Mouse (Mus musculus): ENCODE data around the gene Npas2. TPM values are rescaled to one million over a fixed set of nuclear protein-coding genes. Genes with fewer than 3 reads are reported as not detected.

The Npas2 gene
- polyA plus RNA-seq, 1 experiment from 2014 or later = 0.92 TPM

DNA sequence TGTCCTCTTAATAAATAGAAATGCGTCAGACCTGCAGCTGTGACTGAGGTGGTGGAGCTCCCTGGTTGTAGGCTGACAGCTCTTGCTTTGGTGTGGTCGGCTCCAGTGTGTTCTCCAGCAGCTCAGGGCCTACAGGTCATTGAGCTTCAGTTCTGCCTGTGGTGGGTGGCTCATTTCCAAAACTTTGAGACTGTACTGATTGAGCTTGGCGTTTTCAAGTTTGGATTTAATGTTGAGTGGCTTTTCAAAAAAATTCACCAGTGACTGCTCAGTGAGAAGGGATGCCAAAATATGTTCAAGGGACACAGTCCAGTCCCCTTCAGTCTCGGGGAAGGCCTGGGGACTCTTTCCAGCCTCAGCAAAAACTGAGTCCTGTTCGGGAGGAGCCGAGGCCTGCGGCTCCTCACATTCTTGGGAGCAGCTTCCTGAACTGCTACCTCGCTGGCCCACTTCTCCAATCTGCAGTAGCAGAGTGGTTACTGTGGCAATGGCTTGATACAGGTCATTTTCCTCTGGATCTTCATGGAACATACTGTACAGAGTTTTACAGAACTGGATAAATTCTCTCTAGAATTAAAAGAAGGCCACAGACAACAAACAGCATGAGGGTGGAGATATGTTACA is 178.8 kb downstream of the Npas2 start:
- Histone ChIP-seq H3K9ac (no peak overlapping the region), H3K27me3 (no peaks in the 10 kb centered on the region), H3K4me1 (peaks cover 17% of the 10 kb centered on the region), H3K27ac (no peak overlapping the region), H3K4me3 (replicated peaks) (no peak overlapping the region), H3K9me3 (replicated peaks) (no peaks in the 10 kb centered on the region), H3K4me2 (no peak overlapping the region), H3K36me3 (peaks cover 73% of the 10 kb centered on the region)
- WGBS = 83% methylated on average over 8 of the region's 8 CpGs
- no peak for ATAC-seq (replicated peaks; ENCODE audit: low FRiP score)

DNA sequence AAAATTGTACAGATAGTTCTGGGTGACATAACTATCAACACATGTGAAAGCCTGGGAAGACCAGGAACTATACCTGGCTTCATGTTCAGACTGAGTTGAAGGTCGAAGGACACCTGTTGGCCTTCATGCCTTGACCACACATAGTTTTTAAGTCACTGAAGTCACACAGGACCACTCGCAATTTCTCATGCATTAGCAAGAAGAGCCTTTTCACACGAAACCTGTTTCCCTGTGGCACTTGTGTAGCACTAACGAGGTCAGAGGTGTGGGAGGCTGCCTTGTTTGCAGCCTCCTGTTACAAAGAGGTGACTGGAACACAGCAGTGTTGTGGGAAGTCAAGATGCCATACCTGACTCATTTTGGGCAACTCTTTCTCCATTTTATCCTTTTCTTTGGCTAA is 179.8 kb downstream of the Npas2 start:
- no peak for ATAC-seq (replicated peaks; ENCODE audit: low FRiP score)
- H3K9ac ChIP-seq = no peak overlapping the region
- H3K4me3 ChIP-seq (replicated peaks) = no peak overlapping the region
- peaks cover 17% of the 10 kb centered on the region for H3K4me1 ChIP-seq
- no peak overlapping the region for H3K27ac ChIP-seq
- no peaks in the 10 kb centered on the region for H3K27me3 ChIP-seq
- no peaks in the 10 kb centered on the region for H3K9me3 ChIP-seq (replicated peaks)
- 63% methylated on average over 4 of the region's 4 CpGs for WGBS
- H3K36me3 ChIP-seq = peaks cover 74% of the 10 kb centered on the region
- H3K4me2 ChIP-seq = no peak overlapping the region

DNA sequence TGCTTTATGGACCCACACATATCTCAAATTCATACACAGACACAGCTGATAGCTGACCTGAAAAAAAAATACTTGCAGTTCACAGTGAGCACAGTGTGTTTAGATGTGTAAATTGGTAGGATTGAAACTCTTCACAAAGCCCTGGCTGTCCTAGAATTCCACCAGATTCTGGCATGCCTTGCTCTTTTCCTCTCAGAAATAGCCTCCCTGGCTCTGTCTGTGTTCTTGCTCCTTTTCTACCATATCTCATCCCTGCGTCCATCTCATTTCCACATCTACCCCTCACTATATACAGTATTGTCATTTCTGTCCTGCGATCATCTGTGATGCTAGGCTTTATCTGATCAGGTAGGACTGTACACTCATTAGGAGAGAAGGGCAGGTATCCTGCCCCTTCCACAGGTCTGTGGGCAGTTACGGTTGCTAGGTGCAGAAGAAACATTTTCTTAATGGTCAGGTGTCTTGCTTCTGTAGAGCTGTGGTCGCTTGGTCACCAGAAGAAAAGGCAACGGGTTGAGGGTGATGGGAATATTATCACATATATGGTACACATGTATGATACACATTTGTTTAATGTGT is 180.8 kb downstream of the Npas2 start:
- Histone ChIP-seq H3K4me3 (replicated peaks) (no peak overlapping the region), H3K9ac (no peak overlapping the region), H3K27me3 (no peaks in the 10 kb centered on the region), H3K36me3 (peaks cover 71% of the 10 kb centered on the region), H3K4me2 (no peak overlapping the region), H3K4me1 (peaks cover 10% of the 10 kb centered on the region), H3K27ac (no peak overlapping the region), H3K9me3 (replicated peaks) (no peaks in the 10 kb centered on the region)
- 86% methylated on average over 5 of the region's 5 CpGs for WGBS
- no peak for ATAC-seq (replicated peaks; ENCODE audit: low FRiP score)

DNA sequence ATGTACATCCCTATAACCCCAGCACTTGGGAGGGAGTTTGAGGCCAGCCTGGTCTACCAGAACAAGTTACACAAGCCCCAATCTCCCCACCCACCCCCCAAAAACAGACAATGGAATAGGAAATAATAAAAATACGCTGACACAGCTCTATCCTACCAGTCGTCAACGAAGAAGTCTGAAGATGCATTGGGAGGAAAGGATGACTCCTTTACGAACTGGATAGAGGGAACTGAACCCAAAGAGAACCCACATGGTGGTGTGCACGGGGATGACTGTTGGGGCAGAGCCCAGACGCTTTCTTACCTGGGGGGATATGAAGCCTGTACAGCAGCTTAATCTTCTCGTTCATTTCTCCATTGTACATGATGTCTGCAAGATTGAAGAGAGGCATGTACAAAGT is 182.6 kb downstream of the Npas2 start:
- peaks cover 53% of the 10 kb centered on the region for H3K36me3 ChIP-seq
- peaks cover 3% of the 10 kb centered on the region; the same call in 1 of the 2 replicates for H3K4me1 ChIP-seq
- H3K9me3 ChIP-seq (replicated peaks) = no peaks in the 10 kb centered on the region
- 91% methylated on average over 7 of the region's 7 CpGs for WGBS
- H3K9ac ChIP-seq = no peak overlapping the region
- H3K27me3 ChIP-seq = no peaks in the 10 kb centered on the region
- no peak overlapping the region for H3K4me3 ChIP-seq (replicated peaks)
- no peak overlapping the region for H3K27ac ChIP-seq
- no peak overlapping the region for H3K4me2 ChIP-seq
- no peak for ATAC-seq (replicated peaks; ENCODE audit: low FRiP score)

DNA sequence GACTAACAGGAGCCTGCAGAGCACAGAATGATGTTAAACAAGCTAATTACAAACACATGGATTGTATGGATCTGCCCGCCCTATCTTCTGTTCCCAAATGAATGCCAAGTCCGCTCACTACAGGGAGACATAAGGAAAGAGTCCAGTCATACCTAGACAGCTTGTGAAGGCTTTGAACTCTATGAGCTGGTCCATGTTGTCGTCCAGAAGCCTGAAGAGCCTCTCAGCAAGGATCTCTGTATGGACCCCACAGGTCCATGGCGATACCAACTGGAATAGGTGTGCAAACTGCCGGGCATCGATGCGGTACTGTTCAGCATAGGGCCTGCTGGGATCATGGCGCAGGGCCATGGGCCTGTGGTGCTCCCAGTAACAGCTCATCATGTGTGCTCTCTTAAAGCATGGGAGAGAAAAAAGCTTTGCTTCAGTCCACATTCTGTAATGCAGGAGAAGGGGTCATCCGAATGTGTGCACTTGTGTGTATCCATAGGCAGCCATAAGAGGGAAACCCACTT is 183.3 kb downstream of the Npas2 start:
- 96% methylated on average over 9 of the region's 9 CpGs for whole genome bisulfite sequencing
- H3K4me3 ChIP-seq (replicated peaks) = no peak overlapping the region
- no peak overlapping the region for H3K9ac ChIP-seq
- H3K27ac ChIP-seq = no peak overlapping the region
- no peak overlapping the region for H3K4me2 ChIP-seq
- H3K36me3 ChIP-seq = peaks cover 47% of the 10 kb centered on the region
- no peaks in the 10 kb centered on the region for H3K9me3 ChIP-seq (replicated peaks)
- H3K4me1 ChIP-seq = peaks cover 3% of the 10 kb centered on the region; the same call in 1 of the 2 replicates
- ATAC-seq (replicated peaks; ENCODE audit: low FRiP score) = no peak
- no peaks in the 10 kb centered on the region for H3K27me3 ChIP-seq

DNA sequence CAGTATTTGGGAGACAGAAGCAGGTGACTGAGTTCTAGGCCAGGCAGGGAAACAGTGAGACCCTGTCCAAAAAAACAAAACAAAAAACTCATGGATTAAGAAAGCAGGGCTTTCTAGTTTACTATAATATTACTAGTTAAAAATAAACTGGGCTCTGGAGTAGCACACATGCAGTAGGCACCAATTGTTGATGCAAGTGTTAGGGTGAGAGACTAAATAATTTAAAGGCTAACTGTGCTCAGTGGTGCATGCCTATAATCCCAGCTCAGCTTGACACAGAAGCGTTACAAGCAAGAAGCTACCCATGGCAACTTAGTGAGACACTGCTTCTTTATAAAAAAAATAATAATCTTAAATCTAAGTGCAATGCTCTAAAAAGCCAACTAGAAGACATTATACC is 185.0 kb downstream of the Npas2 start:
- Histone ChIP-seq H3K4me2 (no peak overlapping the region), H3K27ac (0 out of 2 replicates have a peak overlapping the region, but pooled peaks have one; percentile 54), H3K36me3 (peaks cover 29% of the 10 kb centered on the region), H3K9ac (no peak overlapping the region), H3K27me3 (no peaks in the 10 kb centered on the region), H3K4me3 (replicated peaks) (no peak overlapping the region), H3K9me3 (replicated peaks) (no peaks in the 10 kb centered on the region), H3K4me1 (peaks cover 3% of the 10 kb centered on the region; the same call in 1 of the 2 replicates)
- WGBS = 51% methylated on average over 1 of the region's 1 CpGs
- peak; percentile 66; the same call in 1 of the 2 replicates for ATAC-seq (replicated peaks; ENCODE audit: low FRiP score)

DNA sequence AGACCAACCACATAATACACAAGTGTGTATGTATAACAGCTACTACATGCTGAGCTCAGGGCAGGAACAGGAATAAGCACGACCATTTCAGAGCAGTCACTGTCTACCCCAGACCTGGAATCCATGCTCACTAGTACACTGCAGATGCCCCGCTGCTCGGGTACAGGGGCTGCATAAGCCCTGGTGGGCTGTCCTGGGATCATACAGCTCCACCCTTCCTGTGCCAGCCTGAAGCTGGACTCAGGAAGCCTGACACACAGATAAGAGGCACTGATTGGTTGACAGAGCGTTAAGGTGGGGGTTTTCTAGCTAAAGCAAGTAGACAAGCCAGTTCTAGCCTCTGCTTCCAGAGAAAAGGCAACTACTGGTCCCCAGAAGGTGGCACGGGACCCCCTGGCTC is 185.5 kb downstream of the Npas2 start:
- H3K4me2 ChIP-seq = no peak overlapping the region
- peak; percentile 68 for ATAC-seq (replicated peaks; ENCODE audit: low FRiP score)
- no peaks in the 10 kb centered on the region for H3K27me3 ChIP-seq
- no peak overlapping the region for H3K4me3 ChIP-seq (replicated peaks)
- peaks cover 24% of the 10 kb centered on the region for H3K36me3 ChIP-seq
- no peaks in the 10 kb centered on the region for H3K9me3 ChIP-seq (replicated peaks)
- 66% methylated on average over 5 of the region's 5 CpGs for WGBS
- peak overlapping the region; percentile 10; the same call in 1 of the 2 replicates for H3K27ac ChIP-seq
- H3K4me1 ChIP-seq = peaks cover 3% of the 10 kb centered on the region; the same call in 1 of the 2 replicates
- no peak overlapping the region for H3K9ac ChIP-seq

DNA sequence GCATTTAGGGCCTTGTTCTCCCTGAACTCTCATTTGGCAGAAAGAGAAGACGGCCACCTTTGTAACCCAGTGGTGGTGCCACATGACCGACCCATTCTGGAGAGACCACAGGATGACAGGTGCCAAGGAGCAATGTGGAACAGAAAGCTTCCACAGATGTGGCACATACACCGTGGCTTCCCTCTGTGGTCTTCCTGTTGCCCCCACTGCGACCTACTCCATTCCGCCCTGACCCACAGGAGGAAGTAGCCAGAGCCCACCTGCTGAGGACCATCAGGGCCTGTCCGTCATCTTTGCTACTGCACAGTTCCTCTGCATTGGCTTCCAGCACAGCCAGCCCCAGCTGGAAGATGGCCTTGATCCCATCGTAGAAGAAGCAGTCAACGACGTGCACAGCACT is 187.5 kb downstream of the Npas2 start:
- Histone ChIP-seq H3K9me3 (replicated peaks) (no peaks in the 10 kb centered on the region), H3K27me3 (no peaks in the 10 kb centered on the region), H3K27ac (no peak overlapping the region), H3K9ac (no peak overlapping the region), H3K36me3 (peaks cover 15% of the 10 kb centered on the region; the same call in 1 of the 2 replicates), H3K4me1 (peaks cover 3% of the 10 kb centered on the region; the same call in 1 of the 2 replicates), H3K4me3 (replicated peaks) (no peak overlapping the region), H3K4me2 (no peak overlapping the region)
- 87% methylated on average over 9 of the region's 9 CpGs for WGBS
- no peak for ATAC-seq (replicated peaks; ENCODE audit: low FRiP score)

DNA sequence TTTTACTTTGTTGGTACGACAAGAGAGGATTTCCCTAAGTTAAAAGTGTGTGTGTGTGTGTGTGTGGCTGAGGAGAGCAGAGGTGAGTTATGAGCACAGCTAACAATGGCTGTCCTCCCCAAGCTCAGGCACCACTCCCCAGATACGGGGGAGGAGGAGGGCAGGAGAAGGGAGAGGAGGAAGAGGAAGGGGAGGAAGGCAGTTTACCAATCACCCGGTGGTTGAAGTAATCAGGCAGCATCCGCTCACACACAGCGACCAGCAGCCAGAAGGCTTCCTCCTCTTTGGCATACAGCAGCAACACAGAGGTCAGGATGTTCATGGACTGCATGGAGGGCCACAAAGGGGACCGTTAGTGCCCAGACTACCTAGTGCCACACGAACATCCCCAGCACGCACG is 191.4 kb downstream of the Npas2 start:
- Histone ChIP-seq H3K9me3 (replicated peaks) (no peaks in the 10 kb centered on the region), H3K4me3 (replicated peaks) (no peak overlapping the region), H3K36me3 (peaks cover 2% of the 10 kb centered on the region; the same call in 1 of the 2 replicates), H3K9ac (no peak overlapping the region), H3K4me2 (no peak overlapping the region), H3K27ac (no peak overlapping the region), H3K27me3 (no peaks in the 10 kb centered on the region), H3K4me1 (peaks cover under 1% of the 10 kb centered on the region; the same call in 1 of the 2 replicates)
- WGBS = 60% methylated on average over 9 of the region's 9 CpGs
- no peak for ATAC-seq (replicated peaks; ENCODE audit: low FRiP score)

DNA sequence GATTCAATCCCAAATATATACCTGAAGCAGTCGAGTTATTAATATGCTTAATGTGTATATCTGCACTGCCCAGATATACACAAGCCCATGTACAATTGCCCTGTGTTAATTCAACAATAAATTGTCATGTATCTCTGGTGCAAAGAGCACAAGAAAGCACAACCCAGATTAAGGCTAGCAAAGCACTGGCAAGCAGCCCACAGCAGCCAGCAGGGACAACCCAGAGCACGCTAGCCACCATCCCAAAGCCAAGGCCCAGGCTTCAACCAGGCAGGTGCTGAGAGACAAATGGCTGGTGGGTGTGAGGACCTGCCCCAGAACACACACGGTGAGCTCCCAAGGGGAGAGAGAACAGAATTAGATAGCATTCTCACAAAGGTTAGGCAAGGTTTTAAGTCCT is 192.9 kb downstream of the Npas2 start:
- H3K4me3 ChIP-seq (replicated peaks) = no peak overlapping the region
- H3K4me1 ChIP-seq = no peaks in the 10 kb centered on the region
- H3K9me3 ChIP-seq (replicated peaks) = no peaks in the 10 kb centered on the region
- no peak overlapping the region for H3K9ac ChIP-seq
- no peaks in the 10 kb centered on the region for H3K27me3 ChIP-seq
- peaks cover 2% of the 10 kb centered on the region; the same call in 1 of the 2 replicates for H3K36me3 ChIP-seq
- H3K27ac ChIP-seq = no peak overlapping the region
- ATAC-seq (replicated peaks; ENCODE audit: low FRiP score) = no peak
- H3K4me2 ChIP-seq = no peak overlapping the region
- WGBS = 71% methylated on average over 3 of the region's 3 CpGs

DNA sequence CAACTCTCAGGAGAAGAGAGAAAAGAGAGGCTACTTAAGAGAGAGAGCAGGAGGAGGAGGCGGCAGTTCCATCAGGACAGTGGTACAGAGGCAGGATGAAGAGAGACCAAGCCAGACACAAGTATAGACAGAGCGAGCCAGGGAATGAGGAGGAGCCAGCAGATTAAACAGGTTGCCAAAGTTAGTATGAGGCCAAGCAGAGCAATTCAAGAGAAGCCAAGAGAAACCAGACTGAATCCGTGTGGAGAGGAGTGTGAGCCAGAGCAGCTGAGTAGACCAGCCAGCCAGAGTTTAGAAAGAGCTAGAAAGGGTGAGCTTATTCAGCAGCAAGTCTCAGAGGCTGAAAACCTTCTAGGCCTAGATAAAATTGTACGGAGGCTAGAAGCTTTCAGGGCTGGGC is 194.0 kb downstream of the Npas2 start:
- Histone ChIP-seq H3K9me3 (replicated peaks) (no peaks in the 10 kb centered on the region), H3K4me2 (no peak overlapping the region), H3K36me3 (peaks cover 7% of the 10 kb centered on the region), H3K27me3 (no peaks in the 10 kb centered on the region), H3K27ac (peak overlapping the region; percentile 46; the same call in 1 of the 2 replicates), H3K4me3 (replicated peaks) (no peak overlapping the region), H3K9ac (no peak overlapping the region; the same call in 1 of the 2 replicates), H3K4me1 (no peaks in the 10 kb centered on the region)
- no peak for ATAC-seq (replicated peaks; ENCODE audit: low FRiP score)
- WGBS = 77% methylated on average over 4 of the region's 4 CpGs

DNA sequence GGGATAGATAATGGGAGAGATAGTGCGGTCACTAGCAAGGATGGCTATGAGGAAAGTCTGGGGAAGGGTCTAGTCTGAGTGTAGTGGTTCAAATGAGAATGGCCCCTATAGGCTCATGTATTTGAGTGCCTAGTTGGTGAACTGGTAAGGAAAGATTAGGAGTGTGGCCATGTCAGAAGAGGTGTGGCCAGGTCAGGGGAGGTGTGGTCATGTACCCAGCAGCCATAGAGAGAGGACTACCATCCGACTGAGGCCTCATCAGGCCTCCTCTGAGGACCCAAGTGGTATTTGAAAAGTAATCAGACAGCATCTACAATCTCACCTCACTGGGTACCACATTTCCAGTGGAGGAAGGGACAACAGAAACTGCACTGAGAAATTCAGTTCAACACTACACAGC is 194.6 kb downstream of the Npas2 start:
- Histone ChIP-seq H3K9ac (no peak overlapping the region), H3K36me3 (peaks cover 7% of the 10 kb centered on the region), H3K4me2 (no peak overlapping the region), H3K27ac (no peak overlapping the region), H3K4me1 (no peaks in the 10 kb centered on the region), H3K27me3 (no peaks in the 10 kb centered on the region), H3K9me3 (replicated peaks) (no peaks in the 10 kb centered on the region), H3K4me3 (replicated peaks) (no peak overlapping the region)
- WGBS = 81% methylated on average over 2 of the region's 2 CpGs
- ATAC-seq (replicated peaks; ENCODE audit: low FRiP score) = no peak

Data from kidney, embryonic 15.5 days (tissue).